Mouse (Mus musculus) G1E (cell line): Measurements from ENCODE around the gene Adamtsl3. TPM values are rescaled to one million over a fixed set of nuclear protein-coding genes. Genes with fewer than 3 reads are reported as not detected.

Experiments used
- ATAC-seq: 2 replicates; pipeline ENCODE4 v1.8.0; 2016; ENCODE audit warnings: mild to moderate bottlenecking; ENCODE audit not compliant: insufficient number of reproducible peaks, poor library complexity, low FRiP score, severe bottlenecking; ENCODE audit errors: extremely low read depth
- DNase-seq: peaks from one replicate; pipeline ENCODE4 v3.0.0; 2012; ENCODE audit warnings: low spot score
- H3K27me3 ChIP-seq: 2 replicates; pipeline ENCODE4 v1.6.1; 2012; ENCODE audit warnings: mild to moderate bottlenecking, low read length, inconsistent platforms; ENCODE audit not compliant: insufficient read depth
- H3K36me3 ChIP-seq: replicated peaks from 2 replicates; pipeline ENCODE3; 2012; ENCODE audit warnings: mild to moderate bottlenecking, inconsistent platforms
- H3K4me1 ChIP-seq: 2 replicates; pipeline ENCODE4 v1.6.1; 2012; ENCODE audit warnings: low read depth, low read length, inconsistent platforms, mixed read lengths; ENCODE audit not compliant: insufficient read depth
- H3K4me3 ChIP-seq: 2 replicates; pipeline ENCODE4 v1.5.1; 2012; ENCODE audit warnings: low read depth, mild to moderate bottlenecking, inconsistent platforms, low read length, moderate library complexity, mixed read lengths
- H3K9me3 ChIP-seq: replicated peaks from 2 replicates; pipeline ENCODE4 v1.6.1; 2012; ENCODE audit warnings: inconsistent platforms
- CTCF ChIP-seq: IDR thresholded peaks from 2 replicates; pipeline ENCODE4 v1.5.1; 2012; ENCODE audit warnings: low read depth, low read length, inconsistent platforms, mixed read lengths
- GATA1 ChIP-seq: IDR thresholded peaks from 2 replicates; pipeline ENCODE4 v1.6.1; 2012; ENCODE audit warnings: borderline replicate concordance, low read length, inconsistent platforms, mixed read lengths
- GATA2 ChIP-seq: IDR thresholded peaks from 2 replicates; pipeline ENCODE4 v1.6.1; 2012; ENCODE audit warnings: low read depth, low read length, inconsistent platforms, borderline replicate concordance
- POLR2AphosphoS5 ChIP-seq: IDR thresholded peaks from 2 replicates; pipeline ENCODE4 v1.6.1; 2012; ENCODE audit warnings: low read depth, low read length, inconsistent platforms; ENCODE audit not compliant: insufficient replicate concordance
- TAL1 ChIP-seq: conservative IDR thresholded peaks from 2 replicates; pipeline ENCODE4 v1.6.1; 2012; ENCODE audit warnings: low read depth, low read length, inconsistent platforms, mixed read lengths
- polyA plus RNA-seq: library from polyadenylated mRNA; stranded (reverse); fragments of >175 nt; gene quantifications from 2 replicates; pipeline ENCODE4 v1.2.3, GENCODE M21; 2012
- total RNA-seq, 2 experiments: library from RNA; stranded (forward) in 1 of 2; stranded (reverse) in 1 of 2; fragments of 200-1000 nt in 1 of 2; fragments of >200 nt in 1 of 2; fragmentation: Nextera tagmentation in 1 of 2; gene quantifications; 2 replicates each; pipeline ENCODE4 v1.2.3; 2014 to 2017

Gene Adamtsl3
- total and polyA plus RNA-seq, 3 experiments: 0.49 TPM; not detected in 2

- Histone ChIP-seq H3K4me1 (no peaks in the 10 kb centered on the region), H3K4me3 (no peak overlapping the region), H3K27me3 (no peaks in the 10 kb centered on the region), H3K36me3 (no peaks in the 10 kb centered on the region), H3K9me3 (peaks cover 63% of the 10 kb centered on the region)
- ATAC-seq (no peak), DNase-seq (no peak)
- no peak for TF ChIP-seq CTCF
- no peak for TF ChIP-seq GATA2
Observed at GRCm38 (mm10) chr7:82336132-82336531, 638 bp downstream of the Adamtsl3 start.

- TF ChIP-seq GATA2 (no peak), GATA1 (no peak), CTCF (no peak), POLR2AphosphoS5 (no peak), TAL1 (no peak)
Observed at GRCm38 (mm10) chr7:82338121-82338520, 2.6 kb downstream of the Adamtsl3 start.

DNA sequence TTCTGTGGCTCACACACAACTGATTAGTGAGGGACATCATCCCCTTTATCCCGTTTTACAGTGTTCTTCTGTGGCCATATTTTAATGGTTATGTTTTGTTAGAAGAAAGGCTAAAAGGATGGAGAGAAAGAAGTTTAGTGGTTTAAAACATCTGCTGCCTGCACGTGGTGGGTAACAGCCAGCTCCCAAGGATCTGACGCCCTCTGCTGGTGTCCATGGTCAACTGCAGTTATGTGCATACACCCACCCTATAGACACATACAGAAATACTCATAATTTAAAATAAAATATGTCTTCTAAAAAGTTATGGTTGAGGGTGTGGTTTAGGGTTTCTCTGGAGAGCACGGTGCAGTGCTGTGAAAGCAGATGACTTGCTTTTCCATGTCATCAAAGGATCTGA lies 3.0 kb downstream of the Adamtsl3 start:
- H3K27me3 ChIP-seq: no peaks in the 10 kb centered on the region
- no peaks in the 10 kb centered on the region for H3K36me3 ChIP-seq
- DNase-seq: no peak
- H3K4me3 ChIP-seq: no peak overlapping the region
- H3K4me1 ChIP-seq: no peaks in the 10 kb centered on the region
- no peak for TF ChIP-seq GATA1
- no peak for TF ChIP-seq GATA2
- TF ChIP-seq TAL1: no peak
- no peak for TF ChIP-seq POLR2AphosphoS5
- peaks cover 57% of the 10 kb centered on the region for H3K9me3 ChIP-seq
- no peak for ATAC-seq

More at GRCm38 (mm10) chr7:82338121-82338520, 2.6 kb downstream of the Adamtsl3 start:
- no peaks in the 10 kb centered on the region for H3K4me1 ChIP-seq
- peaks cover 61% of the 10 kb centered on the region for H3K9me3 ChIP-seq
- no peaks in the 10 kb centered on the region for H3K36me3 ChIP-seq
- ATAC-seq (no peak), DNase-seq (no peak)
- H3K27me3 ChIP-seq: no peaks in the 10 kb centered on the region
- H3K4me3 ChIP-seq: no peak overlapping the region

DNA sequence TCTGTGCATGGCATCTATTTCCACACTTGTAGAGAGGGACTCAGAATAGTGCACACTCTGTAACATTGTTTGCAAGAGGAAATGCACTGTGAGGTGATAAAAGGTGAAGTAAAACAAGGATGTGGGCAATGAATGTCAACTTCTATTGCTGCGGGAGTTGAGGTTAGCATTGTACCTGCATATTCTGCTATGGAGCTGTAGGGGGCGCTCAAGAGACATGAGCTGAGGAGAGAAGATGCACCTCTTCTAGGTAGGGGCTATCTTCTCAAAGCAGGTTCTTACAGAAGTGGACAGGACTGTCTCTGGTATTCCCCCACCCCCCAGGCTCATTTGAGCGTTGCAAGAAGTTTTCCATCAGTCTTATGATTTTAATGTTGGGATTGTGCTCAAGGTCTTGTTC lies 3.7 kb downstream of the Adamtsl3 start:
- DNase-seq: no peak
- Histone ChIP-seq H3K4me1 (no peaks in the 10 kb centered on the region), H3K9me3 (peaks cover 50% of the 10 kb centered on the region), H3K27me3 (no peaks in the 10 kb centered on the region), H3K4me3 (no peak overlapping the region), H3K36me3 (no peaks in the 10 kb centered on the region)
- TF ChIP-seq GATA1: no peak
- ATAC-seq: no peak

DNA sequence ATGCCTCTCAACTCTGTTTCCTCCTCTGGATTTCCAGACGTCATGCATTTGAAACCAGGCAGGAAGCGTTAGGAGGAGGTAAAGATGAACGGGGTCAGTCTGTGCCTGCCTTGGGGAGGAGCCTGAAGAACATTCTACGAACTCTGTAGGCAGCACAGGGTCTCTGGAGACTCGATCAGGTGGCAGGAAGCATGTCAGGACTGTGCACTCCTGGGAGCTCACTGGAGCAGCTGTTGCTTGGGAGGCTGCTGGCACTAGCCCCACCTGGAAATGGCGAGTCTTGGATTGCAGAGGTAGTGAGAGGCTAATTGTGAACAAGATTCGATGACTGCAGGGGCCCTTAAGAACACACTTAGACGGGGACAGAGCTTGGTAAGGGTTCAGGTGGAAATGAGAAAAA lies 6.0 kb downstream of the Adamtsl3 start:
- H3K9me3 ChIP-seq: peaks cover 33% of the 10 kb centered on the region
- no peak for ATAC-seq
- no peak overlapping the region for H3K4me3 ChIP-seq
- TF ChIP-seq TAL1 (no peak), GATA2 (no peak), POLR2AphosphoS5 (no peak), GATA1 (no peak), CTCF (no peak)
- no peak for DNase-seq
- no peaks in the 10 kb centered on the region for H3K4me1 ChIP-seq
- H3K36me3 ChIP-seq: no peaks in the 10 kb centered on the region
- H3K27me3 ChIP-seq: no peaks in the 10 kb centered on the region

- no peak overlapping the region for H3K4me3 ChIP-seq
- no peaks in the 10 kb centered on the region for H3K27me3 ChIP-seq
- no peaks in the 10 kb centered on the region for H3K4me1 ChIP-seq
- DNase-seq (no peak), ATAC-seq (no peak)
- TF ChIP-seq TAL1: no peak
- TF ChIP-seq GATA2: no peak
- no peak for TF ChIP-seq GATA1
- no peak for TF ChIP-seq CTCF
- TF ChIP-seq POLR2AphosphoS5: no peak
- H3K36me3 ChIP-seq: no peaks in the 10 kb centered on the region
- peaks cover 17% of the 10 kb centered on the region for H3K9me3 ChIP-seq
Observed at GRCm38 (mm10) chr7:82346706-82347105, 11.2 kb downstream of the Adamtsl3 start.

DNA sequence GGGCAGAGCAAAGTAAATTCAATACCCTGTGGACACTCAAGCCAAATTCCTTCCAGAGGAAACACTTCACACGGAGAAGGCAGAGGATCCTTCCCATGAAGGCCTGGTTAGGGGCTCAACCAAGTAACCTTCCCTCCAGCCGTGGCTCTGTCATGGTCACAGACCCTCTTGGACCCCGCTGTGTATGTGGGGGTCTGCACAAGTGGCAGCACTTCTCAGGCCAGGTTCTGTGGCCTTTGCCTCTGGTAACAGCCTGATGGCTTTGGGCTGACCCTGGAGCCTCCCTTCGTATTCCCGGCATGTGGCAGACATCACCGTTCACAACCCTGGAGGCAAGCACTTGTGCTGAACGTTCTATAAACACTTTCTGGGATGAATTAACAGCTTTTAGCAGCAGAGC lies 14.3 kb downstream of the Adamtsl3 start:
- Histone ChIP-seq H3K27me3 (no peaks in the 10 kb centered on the region), H3K4me1 (no peaks in the 10 kb centered on the region), H3K4me3 (no peak overlapping the region), H3K36me3 (no peaks in the 10 kb centered on the region), H3K9me3 (peaks cover 20% of the 10 kb centered on the region)
- TF ChIP-seq CTCF (no peak), GATA2 (no peak), TAL1 (no peak), POLR2AphosphoS5 (no peak), GATA1 (no peak)
- ATAC-seq: no peak
- no peak for DNase-seq
